Mouse (Mus musculus) kidney, adult 11 months (tissue): ENCODE data around the gene Gm49353.

Experiments used
- DNase-seq: peaks from one replicate; pipeline ENCODE4 v3.0.0; 2022

The Gm49353 gene

GRCm38 (mm10) chr10:29198642-29199041 is at the start of gene Gm49353:
TSS of gene Gm49353 (plus strand) at chr10:29198954.
- DNase-seq = no peak

GRCm38 (mm10) chr10:29155304-29155703 is 43.5 kb upstream of the Gm49353 start:
- no peak for DNase-seq

GRCm38 (mm10) chr10:29161664-29162063 is 37.1 kb upstream of the Gm49353 start:
- no peak for DNase-seq

- DNase-seq = no peak
Measured at GRCm38 (mm10) chr10:29173778-29174177, 25.0 kb upstream of the Gm49353 start.

GRCm38 (mm10) chr10:29175656-29176055 is 23.1 kb upstream of the Gm49353 start:
- DNase-seq = no peak

GRCm38 (mm10) chr10:29176881-29177280 is 21.9 kb upstream of the Gm49353 start:
- DNase-seq = no peak

- no peak for DNase-seq
Measured at GRCm38 (mm10) chr10:29178003-29178402, 20.8 kb upstream of the Gm49353 start.

- DNase-seq = no peak
Measured at GRCm38 (mm10) chr10:29180210-29180609, 18.5 kb upstream of the Gm49353 start.

GRCm38 (mm10) chr10:29181046-29181445 is 17.7 kb upstream of the Gm49353 start:
- DNase-seq = no peak

- DNase-seq = no peak
Measured at GRCm38 (mm10) chr10:29193769-29194168, 5.0 kb upstream of the Gm49353 start.

- DNase-seq = no peak
Measured at GRCm38 (mm10) chr10:29196811-29197210, 1.9 kb upstream of the Gm49353 start.

- no peak for DNase-seq
Measured at GRCm38 (mm10) chr10:29199835-29200234, 1.1 kb downstream of the Gm49353 start.

GRCm38 (mm10) chr10:29200609-29201008 is 1.9 kb downstream of the Gm49353 start:
- DNase-seq = no peak

GRCm38 (mm10) chr10:29206730-29207129 is 8.0 kb downstream of the Gm49353 start:
- DNase-seq = no peak

- no peak for DNase-seq
Measured at GRCm38 (mm10) chr10:29208735-29209134, 10.0 kb downstream of the Gm49353 start.

- no peak for DNase-seq
Measured at GRCm38 (mm10) chr10:29211453-29211852, 12.7 kb downstream of the Gm49353 start, which contains the start of gene 9330159F19Rik. TSS of gene 9330159F19Rik (plus strand) at chr10:29211606.

GRCm38 (mm10) chr10:29213534-29214100 is 14.9 kb downstream of the Gm49353 start:
- DNase-seq = no peak

GRCm38 (mm10) chr10:29216957-29217356 is 18.2 kb downstream of the Gm49353 start:
- DNase-seq = no peak

GRCm38 (mm10) chr10:29217451-29217850 is 18.7 kb downstream of the Gm49353 start:
- no peak for DNase-seq

GRCm38 (mm10) chr10:29225329-29225728 is 26.6 kb downstream of the Gm49353 start:
- DNase-seq = no peak

- no peak for DNase-seq
Measured at GRCm38 (mm10) chr10:29231208-29231607, 32.5 kb downstream of the Gm49353 start.
